Mouse (Mus musculus) layer of hippocampus, adult 8-10 months (tissue): ENCODE results near the gene Armcx4. TPM values are rescaled to one million over a fixed set of nuclear protein-coding genes. Genes with fewer than 3 reads are reported as not detected.

Experiments
- total RNA-seq, 4 experiments: library from RNA; stranded (reverse); gene quantifications; 2 replicates each; pipeline ENCODE4 v1.2.4; 2022

The Armcx4 gene
- total RNA-seq, 4 experiments from 2014 or later = 33.6 to 37.1 (median 35.0) TPM

Other genes starting within 250 kb of the Armcx4 start
- under 1 TPM in 1 of 4 experiments, not detected in 3; 0.29 TPM for gene Taf7l, start 210.0 kb upstream of the Armcx4 start, total RNA-seq
- gene Timm8a1, start 144.7 kb upstream of the Armcx4 start, total RNA-seq = 10 to 100 TPM; 13.6 to 18.8 (median 15.8) TPM
- gene Btk, start 102.9 kb upstream of the Armcx4 start, total RNA-seq = 1 to 10 TPM in 3 of 4 experiments, under 1 TPM in 1; 0.71 to 4.0 (median 2.8) TPM
- 100 to 1,000 TPM in 3 of 4 experiments, 10 to 100 TPM in 1; 97.1 to 183 (median 148) TPM for gene Rpl36a, start 100.9 kb upstream of the Armcx4 start, total RNA-seq
- gene Gla, start 85.4 kb upstream of the Armcx4 start, total RNA-seq = 10 to 100 TPM in 2 of 4 experiments, 1 to 10 TPM in 2; 8.5 to 12.2 (median 10.2) TPM
- gene Hnrnph2, start 85.3 kb upstream of the Armcx4 start, total RNA-seq = 100 to 1,000 TPM; 149 to 162 (median 155) TPM
- gene Armcx1, start 31.4 kb downstream of the Armcx4 start, total RNA-seq = 10 to 100 TPM; 51.9 to 67.4 (median 63.3) TPM
- gene Armcx6, start 64.9 kb downstream of the Armcx4 start, total RNA-seq = 10 to 100 TPM in 1 of 4 experiments, 1 to 10 TPM in 3; 8.6 to 10.0 (median 9.0) TPM
- gene Armcx3, start 70.1 kb downstream of the Armcx4 start, total RNA-seq = 10 to 100 TPM; 69.7 to 84.0 (median 78.9) TPM
- 10 to 100 TPM; 84.4 to 94.6 (median 89.2) TPM for gene Armcx2, start 122.7 kb downstream of the Armcx4 start, total RNA-seq